Mouse (Mus musculus) hindbrain, embryonic 12.5 days (tissue): ENCODE results near the gene Rnf5. TPM values are rescaled to one million over a fixed set of nuclear protein-coding genes. Genes with fewer than 3 reads are reported as not detected.

Experiments used
- ATAC-seq: fragments of 200-750 bp; cut with Nextera tagmentation; 2 replicates; pipeline ENCODE4 v1.8.0; 2017; ENCODE audit warnings: moderate TSS enrichment; ENCODE audit not compliant: low FRiP score
- H3K27ac ChIP-seq: fragments of 300-500 bp; sonication (generic); 2 replicates; pipeline ENCODE4 v1.5.1; 2016; ENCODE audit warnings: mild to moderate bottlenecking
- H3K27me3 ChIP-seq: fragments of 300-500 bp; sonication (generic); 2 replicates; pipeline ENCODE4 v1.6.1; 2016; ENCODE audit warnings: mild to moderate bottlenecking
- H3K36me3 ChIP-seq: fragments of 300-500 bp; sonication (generic); 2 replicates; pipeline ENCODE4 v1.6.1; 2016; ENCODE audit warnings: mild to moderate bottlenecking
- H3K4me1 ChIP-seq: fragments of 300-500 bp; sonication (generic); 2 replicates; pipeline ENCODE4 v1.6.1; 2016
- H3K4me2 ChIP-seq: fragments of 300-500 bp; sonication (generic); replicated peaks from 2 replicates; pipeline ENCODE4 v1.6.1; 2016; ENCODE audit warnings: mild to moderate bottlenecking
- H3K4me3 ChIP-seq: fragments of 300-500 bp; sonication (generic); 2 replicates; pipeline ENCODE4 v1.5.1; 2016; ENCODE audit warnings: mild to moderate bottlenecking
- H3K9ac ChIP-seq: fragments of 300-500 bp; sonication (generic); 2 replicates; pipeline ENCODE4 v1.6.1; 2016; ENCODE audit warnings: mild to moderate bottlenecking, moderate library complexity
- H3K9me3 ChIP-seq: fragments of 300-500 bp; sonication (generic); replicated peaks from 2 replicates; pipeline ENCODE4 v1.6.1; 2016; ENCODE audit warnings: mild to moderate bottlenecking
- WGBS: fragments of 180-500 bp; shearing (Covaris S2); methylation state at CpG from one replicate; pipeline ENCODE4 v1.1.7; 2016; 5-methylcytosine and 5-hydroxymethylcytosine counted together
- polyA plus RNA-seq: library from polyadenylated mRNA; unstranded; fragments of >200 nt; fragmentation: Nextera tagmentation; extraction: Ambion mirVana; gene quantifications from 2 replicates; pipeline ENCODE4 v1.2.1, GENCODE M21; 2016

Gene Rnf5
- polyA plus RNA-seq, 1 experiment from 2014 or later = 214 TPM

GRCm38 (mm10) chr17:34615871-34616270, 12.4 kb upstream of the Rnf5 start, which contains the start of gene Egfl8:
Gene Egfl8 (minus strand): TSS chr17:34615971.
- Histone ChIP-seq H3K4me3 (no peak within 1 kb of the TSS), H3K4me1 (peaks cover 6% of the 10 kb centered on the region; the same call in 1 of the 2 replicates), H3K9me3 (no peaks in the 10 kb centered on the region), H3K27me3 (no peaks in the 10 kb centered on the region), H3K36me3 (peaks cover 63% of the 10 kb centered on the region), H3K4me2 (no peak within 1 kb of the TSS), H3K9ac (no peak within 1 kb of the TSS; the same call in 1 of the 2 replicates), H3K27ac (peak within 1 kb of the TSS; percentile 3; the same call in 1 of the 2 replicates)
- ATAC-seq = no peak
- WGBS = 54% methylated on average over 6 of the region's 6 CpGs

DNA sequence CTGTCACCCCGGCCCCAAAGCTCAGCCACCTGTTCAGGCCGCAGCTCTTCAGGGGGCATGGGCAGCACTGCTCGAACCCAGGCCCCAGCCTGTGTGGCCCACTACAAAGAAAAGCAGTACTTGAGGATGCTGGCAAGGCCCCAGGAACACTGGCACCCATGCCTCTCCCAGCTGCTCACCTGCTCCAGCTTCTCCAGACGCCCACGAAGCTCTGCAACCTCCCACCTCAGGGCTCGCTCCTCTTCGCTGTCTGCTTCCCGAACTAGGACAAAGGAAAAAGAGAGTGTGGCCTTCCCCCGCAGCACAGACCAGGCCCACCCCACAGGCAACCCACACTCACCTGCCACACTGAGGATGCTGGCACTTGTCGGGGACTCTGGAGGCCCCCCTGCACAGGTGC, 10.3 kb upstream of the Rnf5 start:
- no peaks in the 10 kb centered on the region for H3K9me3 ChIP-seq
- H3K4me1 ChIP-seq = peaks cover 8% of the 10 kb centered on the region
- H3K27me3 ChIP-seq = no peaks in the 10 kb centered on the region
- H3K9ac ChIP-seq = peak overlapping the region; percentile 19; the same call in 1 of the 2 replicates
- no peak overlapping the region for H3K4me3 ChIP-seq
- no peak overlapping the region for H3K27ac ChIP-seq
- no peak overlapping the region for H3K4me2 ChIP-seq
- ATAC-seq = no peak
- H3K36me3 ChIP-seq = peaks cover 61% of the 10 kb centered on the region
- WGBS = 85% methylated on average over 10 of the region's 10 CpGs

- Histone ChIP-seq H3K4me1 (peaks cover 15% of the 10 kb centered on the region), H3K36me3 (peaks cover 61% of the 10 kb centered on the region), H3K27ac (no peak overlapping the region), H3K27me3 (no peaks in the 10 kb centered on the region), H3K4me2 (no peak overlapping the region), H3K9ac (no peak overlapping the region), H3K9me3 (no peaks in the 10 kb centered on the region), H3K4me3 (no peak overlapping the region)
- WGBS = 86% methylated on average over 11 of the region's 11 CpGs
- no peak for ATAC-seq
Measured at GRCm38 (mm10) chr17:34613054-34613645, 9.7 kb upstream of the Rnf5 start.

- 94% methylated on average over 8 of the region's 8 CpGs for WGBS
- H3K36me3 ChIP-seq = peaks cover 55% of the 10 kb centered on the region
- no peak for ATAC-seq
Measured at GRCm38 (mm10) chr17:34611050-34611449, 7.6 kb upstream of the Rnf5 start.

GRCm38 (mm10) chr17:34607997-34608396, 4.5 kb upstream of the Rnf5 start:
- Histone ChIP-seq H3K9me3 (no peaks in the 10 kb centered on the region), H3K4me1 (peaks cover 35% of the 10 kb centered on the region), H3K27me3 (no peaks in the 10 kb centered on the region), H3K36me3 (peaks cover 27% of the 10 kb centered on the region), H3K4me2 (no peak overlapping the region), H3K9ac (0 out of 2 replicates have a peak overlapping the region, but pooled peaks have one; percentile 27), H3K27ac (no peak overlapping the region), H3K4me3 (no peak overlapping the region)
- no peak for ATAC-seq
- 92% methylated on average over 7 of the region's 7 CpGs for WGBS

More at GRCm38 (mm10) chr17:34611050-34611449, 7.6 kb upstream of the Rnf5 start:
- Histone ChIP-seq H3K4me1 (peaks cover 28% of the 10 kb centered on the region), H3K9ac (no peak overlapping the region), H3K27ac (no peak overlapping the region), H3K4me3 (no peak overlapping the region), H3K9me3 (no peaks in the 10 kb centered on the region), H3K4me2 (no peak overlapping the region), H3K27me3 (no peaks in the 10 kb centered on the region)

DNA sequence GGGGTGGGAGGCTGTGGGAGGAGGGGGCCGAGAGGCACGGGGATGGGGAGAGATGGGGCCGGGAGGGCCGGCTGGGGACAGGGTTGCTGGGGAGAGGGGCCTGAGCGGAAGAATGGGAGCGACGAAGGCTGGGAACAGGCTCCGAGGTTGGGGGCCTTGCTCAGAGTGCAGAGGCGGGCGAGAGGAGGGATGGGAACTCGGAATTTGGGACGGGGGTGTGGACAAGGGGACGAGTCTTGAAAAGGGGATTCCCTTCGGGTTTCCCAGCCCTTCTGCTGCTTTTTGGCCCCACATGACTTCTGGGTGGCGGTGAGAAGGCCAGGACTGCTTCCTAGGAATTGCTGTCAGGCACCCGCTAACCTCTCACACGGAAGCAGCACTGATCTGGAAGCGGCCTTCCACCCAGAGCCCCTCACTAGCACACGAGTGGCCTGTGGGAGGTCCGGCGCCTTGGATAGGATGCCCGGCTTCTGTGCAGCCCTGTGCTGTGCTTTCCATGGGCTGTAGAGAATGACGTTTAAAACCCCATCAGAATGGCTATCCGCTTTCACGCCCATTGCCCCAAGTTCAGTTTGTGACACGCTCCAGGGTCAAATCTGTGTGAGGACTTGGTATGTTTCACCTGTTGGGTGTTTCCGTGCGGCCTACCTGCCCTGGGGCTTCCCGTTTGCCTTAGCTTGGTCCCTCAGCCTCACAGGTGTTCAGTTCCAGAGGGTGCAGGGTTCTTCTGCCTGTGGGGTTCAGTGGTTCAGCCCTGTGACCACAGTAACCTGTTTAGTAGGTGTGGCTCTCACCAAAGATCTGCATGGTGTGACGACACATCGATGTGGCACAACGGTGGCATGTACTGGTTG, 2.9 kb upstream of the Rnf5 start:
- WGBS = 18% methylated on average over 32 of the region's 32 CpGs
- peaks cover 47% of the 10 kb centered on the region for H3K4me1 ChIP-seq
- peak overlapping the region; percentile 96 for H3K4me3 ChIP-seq
- ATAC-seq = no peak
- H3K27me3 ChIP-seq = no peaks in the 10 kb centered on the region
- peak overlapping the region; percentile 100 for H3K9ac ChIP-seq
- peak overlapping the region; percentile 94 for H3K27ac ChIP-seq
- no peaks in the 10 kb centered on the region for H3K9me3 ChIP-seq
- H3K4me2 ChIP-seq = peak overlapping the region; percentile 98
- peaks cover 17% of the 10 kb centered on the region for H3K36me3 ChIP-seq

- Histone ChIP-seq H3K9ac (peak overlapping the region; percentile 100), H3K4me1 (peaks cover 47% of the 10 kb centered on the region), H3K4me2 (peak overlapping the region; percentile 98), H3K27me3 (no peaks in the 10 kb centered on the region), H3K36me3 (peaks cover 12% of the 10 kb centered on the region), H3K4me3 (peak overlapping the region; percentile 96), H3K27ac (peak overlapping the region; percentile 94), H3K9me3 (no peaks in the 10 kb centered on the region)
- WGBS = 0% methylated on average over 24 of the region's 30 CpGs
- ATAC-seq = peak; percentile 42
Measured at GRCm38 (mm10) chr17:34605609-34606008, 2.1 kb upstream of the Rnf5 start.

DNA sequence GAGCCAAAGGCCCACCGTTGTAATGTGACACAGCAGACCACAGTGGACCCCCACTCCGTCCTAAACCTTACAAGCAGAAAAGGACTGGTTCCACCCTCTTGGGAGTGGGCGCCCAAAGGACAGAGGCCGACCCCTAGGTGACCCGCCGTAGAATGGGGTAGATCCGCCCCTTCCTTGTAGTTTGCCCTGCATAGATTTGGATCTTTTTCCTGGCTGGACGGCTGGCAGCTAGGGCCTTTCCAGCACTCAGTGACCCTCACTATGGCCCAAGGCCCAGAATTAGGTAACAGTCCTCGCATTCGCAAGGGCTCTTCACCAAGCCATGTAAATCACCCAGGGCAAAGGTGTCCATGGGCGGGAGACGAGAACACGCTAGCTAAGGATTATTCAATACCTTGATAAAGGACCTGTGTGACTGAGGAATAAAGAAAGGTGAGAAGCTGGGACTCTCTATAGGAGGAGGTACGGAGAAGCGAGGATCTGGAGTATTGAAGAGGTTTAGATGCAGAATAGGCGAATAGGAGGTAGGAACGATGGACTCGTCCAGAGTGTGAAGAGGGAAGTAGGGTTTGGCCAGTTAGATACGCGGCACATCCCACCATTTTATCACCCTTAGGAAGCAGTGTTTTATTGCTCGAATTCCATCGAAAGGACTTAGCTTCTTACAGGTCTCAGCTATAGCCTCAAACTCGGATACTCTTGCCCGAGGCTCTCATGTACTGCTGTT, 1.2 kb upstream of the Rnf5 start:
- Histone ChIP-seq H3K27me3 (no peaks in the 10 kb centered on the region), H3K4me2 (peak overlapping the region; percentile 98), H3K9ac (peak overlapping the region; percentile 100), H3K27ac (peak overlapping the region; percentile 94), H3K9me3 (no peaks in the 10 kb centered on the region), H3K4me1 (peaks cover 47% of the 10 kb centered on the region), H3K36me3 (peaks cover 18% of the 10 kb centered on the region), H3K4me3 (peak overlapping the region; percentile 96)
- WGBS = 20% methylated on average over 24 of the region's 24 CpGs
- no peak for ATAC-seq

DNA sequence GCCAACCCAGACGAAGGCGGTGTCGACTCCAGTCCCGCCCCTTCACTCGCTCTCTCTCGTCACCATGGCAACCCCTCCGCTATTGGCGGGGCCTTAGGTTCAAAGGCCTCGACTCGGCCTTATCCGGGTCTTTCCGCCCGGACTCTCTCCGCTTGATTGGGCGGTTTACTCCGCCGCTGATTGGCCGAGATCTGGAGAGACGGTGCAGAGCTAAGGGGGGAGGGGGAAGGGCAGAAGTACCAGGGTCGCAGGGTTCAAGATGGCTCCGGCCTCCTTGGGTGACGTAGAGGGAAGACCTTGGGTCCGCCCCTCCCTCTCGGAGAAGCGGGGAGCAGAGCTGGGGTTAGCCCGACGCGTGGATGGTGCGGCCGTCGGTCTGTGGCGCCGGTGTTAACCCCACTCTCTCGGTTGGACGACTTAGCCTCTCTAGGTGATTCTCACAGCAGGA, 595 bp upstream of the Rnf5 start, which contains the start of gene Agpat1:
Gene Agpat1, plus strand, starts transcription at position 202 of the 448 bp plus-strand sequence.
- peak within 1 kb of the TSS; percentile 98 for H3K4me2 ChIP-seq
- H3K9ac ChIP-seq = peak within 1 kb of the TSS; percentile 100
- 0% methylated on average over 35 of the region's 35 CpGs for WGBS
- H3K36me3 ChIP-seq = peaks cover 18% of the 10 kb centered on the region
- peak within 1 kb of the TSS; percentile 94 for H3K27ac ChIP-seq
- peaks cover 47% of the 10 kb centered on the region for H3K4me1 ChIP-seq
- H3K9me3 ChIP-seq = no peaks in the 10 kb centered on the region
- peak; percentile 89 for ATAC-seq
- peak within 1 kb of the TSS; percentile 96 for H3K4me3 ChIP-seq
- H3K27me3 ChIP-seq = no peaks in the 10 kb centered on the region

DNA sequence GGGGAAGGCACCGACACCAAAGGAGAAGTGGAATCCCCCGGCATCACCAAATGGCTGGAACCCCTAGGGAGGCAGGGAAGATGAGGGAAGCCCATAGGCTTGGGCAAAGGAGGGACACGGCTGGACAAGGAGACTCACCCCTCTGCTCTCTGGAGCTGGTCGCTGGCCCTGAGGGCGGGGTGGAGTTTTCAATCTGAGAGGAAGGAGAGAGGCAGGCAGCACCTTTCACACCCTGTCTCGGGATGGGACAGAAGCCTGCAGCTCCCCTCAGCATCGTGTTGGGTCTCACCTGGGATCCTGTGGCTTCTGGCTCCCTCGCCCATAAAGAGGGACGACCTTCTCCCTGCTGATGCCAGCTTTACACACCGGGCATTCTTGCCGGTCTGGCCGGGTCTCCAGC, 1.7 kb downstream of the Rnf5 start:
- Histone ChIP-seq H3K4me1 (peaks cover 35% of the 10 kb centered on the region), H3K4me3 (peak overlapping the region; percentile 96; the same call in 1 of the 2 replicates), H3K4me2 (peak overlapping the region; percentile 92), H3K36me3 (peaks cover 18% of the 10 kb centered on the region), H3K9ac (no peak overlapping the region), H3K27me3 (no peaks in the 10 kb centered on the region), H3K9me3 (no peaks in the 10 kb centered on the region), H3K27ac (no peak overlapping the region)
- ATAC-seq = no peak
- 88% methylated on average over 12 of the region's 12 CpGs for WGBS

- Histone ChIP-seq H3K27me3 (no peaks in the 10 kb centered on the region), H3K4me2 (no peak overlapping the region), H3K9me3 (no peaks in the 10 kb centered on the region), H3K4me3 (no peak overlapping the region), H3K9ac (no peak overlapping the region), H3K4me1 (peaks cover 34% of the 10 kb centered on the region), H3K27ac (no peak overlapping the region), H3K36me3 (peaks cover 34% of the 10 kb centered on the region)
- ATAC-seq = no peak
- WGBS = 77% methylated on average over 9 of the region's 9 CpGs
Measured at GRCm38 (mm10) chr17:34599891-34600290, 3.6 kb downstream of the Rnf5 start.
